Mouse (Mus musculus): ENCODE measurements around the gene Kdm4b. TPM values are rescaled to one million over a fixed set of nuclear protein-coding genes. Genes with fewer than 3 reads are reported as not detected.

Gene Kdm4b
- polyA plus RNA-seq, 1 experiment, result 11.5 TPM

GRCm38 (mm10) chr17:56309191-56309945 is 16.5 kb upstream of the Kdm4b start:
- peaks cover 70% of the 10 kb centered on the region for H3K36me3 ChIP-seq (ENCODE audit: control insufficient read depth, insufficient read depth, low read length, poor library complexity, severe bottlenecking)

GRCm38 (mm10) chr17:56324419-56324818 is 1.4 kb upstream of the Kdm4b start:
- Histone ChIP-seq H3K9me3 (replicated peaks; ENCODE audit: control insufficient read depth, insufficient read depth, low read length, poor library complexity, severe bottlenecking) (no peaks in the 10 kb centered on the region), H3K4me3 (ENCODE audit: low read depth, low read length) (no peak overlapping the region), H3K36me3 (ENCODE audit: control insufficient read depth, insufficient read depth, low read length, poor library complexity, severe bottlenecking) (peaks cover 19% of the 10 kb centered on the region), H3K27me3 (ENCODE audit: control insufficient read depth, insufficient read depth, low read length, poor library complexity, severe bottlenecking) (no peaks in the 10 kb centered on the region), H3K4me1 (ENCODE audit: control insufficient read depth, insufficient read depth, low read length) (no peaks in the 10 kb centered on the region), H3K9ac (ENCODE audit: low read depth, poor library complexity, severe bottlenecking) (no peak overlapping the region), H3K27ac (ENCODE audit: insufficient read depth, low read length) (peak overlapping the region; percentile 11; the same call in 1 of the 2 replicates)
- TF ChIP-seq POLR2A (IDR thresholded peaks at IDR 0.05; ENCODE audit: insufficient read depth, low read length), result no peak
- no peak for TF ChIP-seq EP300 (IDR thresholded peaks at IDR 0.05; ENCODE audit: insufficient read depth, low read depth, low read length)
- no peak for TF ChIP-seq CTCF (IDR thresholded peaks at IDR 0.05; ENCODE audit: low read depth, low read length)

More at GRCm38 (mm10) chr17:56309191-56309945, 16.5 kb upstream of the Kdm4b start:
- Histone ChIP-seq H3K9me3 (replicated peaks; ENCODE audit: control insufficient read depth, insufficient read depth, low read length, poor library complexity, severe bottlenecking) (no peaks in the 10 kb centered on the region), H3K4me1 (ENCODE audit: control insufficient read depth, insufficient read depth, low read length) (no peaks in the 10 kb centered on the region), H3K27me3 (ENCODE audit: control insufficient read depth, insufficient read depth, low read length, poor library complexity, severe bottlenecking) (no peaks in the 10 kb centered on the region), H3K9ac (ENCODE audit: low read depth, poor library complexity, severe bottlenecking) (no peak overlapping the region), H3K4me3 (ENCODE audit: low read depth, low read length) (no peak overlapping the region), H3K27ac (ENCODE audit: insufficient read depth, low read length) (no peak overlapping the region)
- TF ChIP-seq POLR2A (IDR thresholded peaks at IDR 0.05; ENCODE audit: insufficient read depth, low read length) (no peak), CTCF (IDR thresholded peaks at IDR 0.05; ENCODE audit: low read depth, low read length) (no peak), EP300 (IDR thresholded peaks at IDR 0.05; ENCODE audit: insufficient read depth, low read depth, low read length) (no peak)

DNA sequence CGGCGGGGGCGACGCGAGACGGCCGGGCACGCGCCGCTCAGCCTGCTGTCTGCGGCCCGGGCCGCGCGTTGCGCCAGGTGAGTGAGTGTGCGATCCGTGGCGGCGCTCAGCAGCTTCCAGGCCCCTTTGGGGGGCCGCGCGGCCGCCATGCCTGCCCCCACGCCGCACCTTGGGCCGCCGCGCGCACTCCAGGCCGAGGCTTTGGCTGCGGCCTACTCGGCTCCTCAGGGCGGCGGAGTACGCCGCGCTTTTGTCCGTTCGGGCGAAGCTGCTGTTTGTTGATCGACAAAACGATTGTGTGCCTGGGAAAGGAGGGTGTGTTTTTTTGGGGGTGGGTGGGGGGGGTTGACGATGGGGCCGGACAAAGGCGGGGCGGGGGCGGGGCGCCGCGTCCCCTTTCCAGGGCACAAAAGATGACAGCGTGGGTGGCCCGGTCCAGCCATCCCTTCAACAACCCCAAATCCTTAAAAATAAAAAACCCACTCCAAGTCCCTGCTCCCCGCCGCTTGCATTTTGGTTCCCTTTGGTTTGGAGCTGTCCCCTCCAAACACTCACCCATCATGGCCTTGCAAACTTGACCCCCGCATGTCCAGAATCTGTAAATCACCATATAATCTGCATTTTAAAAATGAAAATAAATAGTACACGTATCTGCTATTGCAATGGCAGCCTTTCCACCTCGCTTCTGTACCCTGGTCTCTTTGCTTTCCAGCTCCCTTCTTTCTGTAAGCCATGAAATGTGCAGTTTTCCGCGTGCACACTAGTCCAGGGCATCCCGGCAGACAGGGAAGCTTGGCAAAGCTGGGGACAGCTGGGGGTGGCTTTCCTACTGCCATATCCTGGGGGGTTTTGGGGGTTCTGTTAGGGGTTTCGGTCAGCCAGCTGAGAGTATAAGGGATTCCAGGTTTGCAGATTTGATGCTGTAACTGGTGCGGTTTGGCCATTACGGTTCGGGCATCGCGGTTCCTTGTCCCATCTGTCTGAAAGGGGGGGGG is 588 bp downstream of the Kdm4b start:
- Histone ChIP-seq H3K4me1 (ENCODE audit: control insufficient read depth, insufficient read depth, low read length) (no peaks in the 10 kb centered on the region), H3K36me3 (ENCODE audit: control insufficient read depth, insufficient read depth, low read length, poor library complexity, severe bottlenecking) (peaks cover 7% of the 10 kb centered on the region), H3K9me3 (replicated peaks; ENCODE audit: control insufficient read depth, insufficient read depth, low read length, poor library complexity, severe bottlenecking) (no peaks in the 10 kb centered on the region), H3K9ac (ENCODE audit: low read depth, poor library complexity, severe bottlenecking) (peak overlapping the region; percentile 58), H3K27ac (ENCODE audit: insufficient read depth, low read length) (no peak overlapping the region), H3K4me3 (ENCODE audit: low read depth, low read length) (peak overlapping the region; percentile 68), H3K27me3 (ENCODE audit: control insufficient read depth, insufficient read depth, low read length, poor library complexity, severe bottlenecking) (no peaks in the 10 kb centered on the region)
- TF ChIP-seq POLR2A (IDR thresholded peaks at IDR 0.05; ENCODE audit: insufficient read depth, low read length), result no peak
- TF ChIP-seq CTCF (IDR thresholded peaks at IDR 0.05; ENCODE audit: low read depth, low read length), result no peak
- no peak for TF ChIP-seq EP300 (IDR thresholded peaks at IDR 0.05; ENCODE audit: insufficient read depth, low read depth, low read length)

DNA sequence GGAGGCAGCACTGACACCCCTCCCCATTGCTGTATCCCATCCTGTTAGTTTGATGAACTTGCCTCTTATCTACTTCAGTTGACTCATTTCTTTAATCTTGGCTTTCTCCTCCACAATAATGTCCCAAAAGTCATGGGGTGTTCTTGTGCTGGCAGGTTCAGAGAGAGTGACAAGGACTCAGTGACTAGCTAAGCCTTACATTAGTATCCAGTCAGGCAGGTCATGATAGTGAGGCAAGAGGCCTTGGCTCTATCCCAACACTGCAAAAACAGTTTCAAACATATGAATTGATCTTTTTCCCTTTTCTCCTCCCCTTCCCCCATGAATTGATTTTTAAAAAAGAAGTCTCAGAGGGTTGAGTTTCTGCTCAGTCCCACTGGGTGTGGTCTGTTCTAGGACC is 3.4 kb downstream of the Kdm4b start:
- Histone ChIP-seq H3K9me3 (replicated peaks; ENCODE audit: control insufficient read depth, insufficient read depth, low read length, poor library complexity, severe bottlenecking) (no peaks in the 10 kb centered on the region), H3K27ac (ENCODE audit: insufficient read depth, low read length) (no peak overlapping the region), H3K36me3 (ENCODE audit: control insufficient read depth, insufficient read depth, low read length, poor library complexity, severe bottlenecking) (no peaks in the 10 kb centered on the region), H3K4me3 (ENCODE audit: low read depth, low read length) (no peak overlapping the region), H3K4me1 (ENCODE audit: control insufficient read depth, insufficient read depth, low read length) (no peaks in the 10 kb centered on the region), H3K9ac (ENCODE audit: low read depth, poor library complexity, severe bottlenecking) (no peak overlapping the region), H3K27me3 (ENCODE audit: control insufficient read depth, insufficient read depth, low read length, poor library complexity, severe bottlenecking) (no peaks in the 10 kb centered on the region)
- TF ChIP-seq POLR2A (IDR thresholded peaks at IDR 0.05; ENCODE audit: insufficient read depth, low read length), result no peak
- no peak for TF ChIP-seq EP300 (IDR thresholded peaks at IDR 0.05; ENCODE audit: insufficient read depth, low read depth, low read length)
- no peak for TF ChIP-seq CTCF (IDR thresholded peaks at IDR 0.05; ENCODE audit: low read depth, low read length)

DNA sequence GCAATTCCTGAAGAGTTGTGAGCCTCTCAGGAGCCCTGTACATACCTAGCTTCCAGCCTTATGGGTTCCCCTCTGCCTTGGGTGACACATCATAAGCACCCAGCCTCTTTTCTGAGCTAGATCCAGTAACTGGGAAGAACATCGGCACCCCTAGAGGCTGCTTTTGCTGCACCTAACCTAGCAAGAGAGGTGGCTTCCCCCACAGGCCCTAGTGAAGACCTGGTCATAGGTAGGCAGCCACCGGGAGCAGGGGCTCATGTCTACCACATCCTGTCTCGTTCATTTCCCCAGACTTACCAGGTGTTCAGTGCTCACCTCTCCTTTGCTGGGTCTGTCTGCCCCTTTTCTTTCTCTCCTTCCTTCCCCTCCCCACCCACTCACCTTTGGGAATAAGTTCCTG is 4.5 kb downstream of the Kdm4b start:
- Histone ChIP-seq H3K36me3 (ENCODE audit: control insufficient read depth, insufficient read depth, low read length, poor library complexity, severe bottlenecking) (no peaks in the 10 kb centered on the region), H3K9me3 (replicated peaks; ENCODE audit: control insufficient read depth, insufficient read depth, low read length, poor library complexity, severe bottlenecking) (no peaks in the 10 kb centered on the region), H3K9ac (ENCODE audit: low read depth, poor library complexity, severe bottlenecking) (no peak overlapping the region), H3K27ac (ENCODE audit: insufficient read depth, low read length) (no peak overlapping the region), H3K4me1 (ENCODE audit: control insufficient read depth, insufficient read depth, low read length) (no peaks in the 10 kb centered on the region), H3K4me3 (ENCODE audit: low read depth, low read length) (no peak overlapping the region), H3K27me3 (ENCODE audit: control insufficient read depth, insufficient read depth, low read length, poor library complexity, severe bottlenecking) (no peaks in the 10 kb centered on the region)
- TF ChIP-seq EP300 (IDR thresholded peaks at IDR 0.05; ENCODE audit: insufficient read depth, low read depth, low read length) (no peak), CTCF (IDR thresholded peaks at IDR 0.05; ENCODE audit: low read depth, low read length) (no peak), POLR2A (IDR thresholded peaks at IDR 0.05; ENCODE audit: insufficient read depth, low read length) (no peak)

Data from ES-Bruce4 (cell line).